ENCODE assay signal across 11 mouse cellular contexts in genomic region chr11:32538846-32539245, GRCm38 (mm10). TPM values are rescaled to one million over a fixed set of nuclear protein-coding genes. Genes with fewer than 3 reads are reported as not detected.
DNase-seq lines count a peak whose midpoint lies in the region; ATAC-seq and TF ChIP-seq lines count a peak whose summit lies in the region.
"Had no signal": no experiment of that assay in that cellular context is flagged by ENCODE, and none has a peak within 500 bp of the region (broad histone marks: within the 10 kb centered on the region; RNA-seq: fewer than 3 reads in every experiment).

No protein-coding gene starts in this region.

- TF ChIP-seq POLR2A in bone marrow, adult 2 months (IDR thresholded peaks at IDR 0.05; ENCODE audit: borderline replicate concordance, control insufficient read depth, low read depth, low read length), result no peak

- peak overlapping the region; percentile 7; the same call in 1 of the 2 replicates for H3K4me2 ChIP-seq in kidney, embryonic 15.5 days
- H3K4me2 ChIP-seq in midbrain, embryonic 15.5 days, result no peak overlapping the region

- WGBS in kidney, embryonic 15.5 days, result 71% methylated on average over 4 of the region's 4 CpGs
- 33% methylated on average over 4 of the region's 4 CpGs for WGBS in bone marrow, adult 2 months
- WGBS in midbrain, embryonic 15.5 days, result 90% methylated on average over 4 of the region's 4 CpGs

- ATAC-seq in kidney, embryonic 15.5 days (replicated peaks; ENCODE audit: low FRiP score), result no peak
- ATAC-seq in megakaryocyte, adult 5-6 weeks (ENCODE audit: poor library complexity, severe bottlenecking), result peak; percentile 3
- no peak for ATAC-seq in midbrain, embryonic 15.5 days (replicated peaks)

- no peak overlapping the region for H3K9ac ChIP-seq in kidney, embryonic 15.5 days
- no peak overlapping the region for H3K9ac ChIP-seq in midbrain, embryonic 15.5 days

- peak overlapping the region; percentile 75 for H3K27ac ChIP-seq in kidney, embryonic 15.5 days
- peak overlapping the region; percentile 76 for H3K27ac ChIP-seq in bone marrow, adult 2 months (ENCODE audit: control insufficient read depth, insufficient read depth, low read depth, low read length, poor library complexity)
- H3K27ac ChIP-seq in midbrain, embryonic 15.5 days, result no peak overlapping the region
- H3K27ac ChIP-seq: macrophage had no signal

- H3K27me3 ChIP-seq in kidney, embryonic 15.5 days, result 0 out of 2 replicates have a peak, but pooled peaks cover 4% of the 10 kb centered on the region
- 0 out of 2 replicates have a peak, but pooled peaks cover 9% of the 10 kb centered on the region for H3K27me3 ChIP-seq in midbrain, embryonic 15.5 days (replicated peaks)

- no peaks in the 10 kb centered on the region for H3K9me3 ChIP-seq in kidney, embryonic 15.5 days (replicated peaks)
- H3K9me3 ChIP-seq in midbrain, embryonic 15.5 days, result no peaks in the 10 kb centered on the region

- DNase-seq in cerebellum, adult 9-11 months, result peak; percentile 40
- DNase-seq in cerebellum, adult 8-10 months, result no peak
- DNase-seq in kidney, postnatal 10 days, result no peak
- no peak for DNase-seq in layer of hippocampus, adult 18-20 months (ENCODE audit: low spot score in 2 of 2)
- DNase-seq: thymus, postnatal 25 days had no signal

- no peak for TF ChIP-seq CTCF in bone marrow, adult 2 months (IDR thresholded peaks at IDR 0.05; ENCODE audit: control insufficient read depth, insufficient read depth, low read length)

- no peak overlapping the region for H3K4me3 ChIP-seq in kidney, embryonic 15.5 days (replicated peaks)
- H3K4me3 ChIP-seq in bone marrow, adult 2 months (replicated peaks; ENCODE audit: control insufficient read depth, low read depth, low read length), result no peak overlapping the region
- no peak overlapping the region for H3K4me3 ChIP-seq in midbrain, embryonic 15.5 days

- no peaks in the 10 kb centered on the region for H3K36me3 ChIP-seq in kidney, embryonic 15.5 days
- no peaks in the 10 kb centered on the region for H3K36me3 ChIP-seq in midbrain, embryonic 15.5 days (replicated peaks)

- peaks cover 65% of the 10 kb centered on the region for H3K4me1 ChIP-seq in kidney, embryonic 15.5 days
- peaks cover 30% of the 10 kb centered on the region for H3K4me1 ChIP-seq in bone marrow, adult 2 months (ENCODE audit: control insufficient read depth, insufficient read depth, low read length)
- H3K4me1 ChIP-seq in midbrain, embryonic 15.5 days, result peaks cover 5% of the 10 kb centered on the region

RNA-seq across cellular contexts. Expression of gene Stk10, which starts 5.7 kb away (rescaled TPM):
- polyA plus RNA-seq in kidney, embryonic 15.5 days (2015; fragmentation: Nextera tagmentation; extraction: Ambion mirVana), result 5.4 TPM in 2 replicates
- 17.6 and 23.9 TPM in 2 replicates for polyA plus RNA-seq in bone marrow, adult 2 months (2011; ENCODE audit: insufficient read depth, insufficient read length, low replicate concordance, missing spikeins)
- 88.8 and 98.5 TPM in 2 replicates for total RNA-seq in megakaryocyte, adult 5-6 weeks (2015)
- total RNA-seq in megakaryocyte, adult 5-6 weeks (2017), result 115 and 125 TPM in 2 replicates
- polyA plus RNA-seq in midbrain, embryonic 15.5 days (2015; fragmentation: Nextera tagmentation; extraction: Ambion mirVana), result 2.0 and 2.3 TPM in 2 replicates
- 1 to 10 TPM; 7.6 to 8.0 TPM for total RNA-seq in layer of hippocampus, adult 18-20 months (2021)

RNA-seq across cellular contexts. Expression of gene Efcab9, which starts 7.0 kb away (rescaled TPM):
- 0.42 TPM in 1 of 2 replicates, not detected in the other for polyA plus RNA-seq in kidney, embryonic 15.5 days (2015; fragmentation: Nextera tagmentation; extraction: Ambion mirVana)
- not detected in 2 replicates for polyA plus RNA-seq in bone marrow, adult 2 months (2011; ENCODE audit: insufficient read depth, insufficient read length, low replicate concordance, missing spikeins)
- 0.20 and 2.2 TPM in 2 replicates for total RNA-seq in megakaryocyte, adult 5-6 weeks (2015)
- 1.6 and 2.0 TPM in 2 replicates for total RNA-seq in megakaryocyte, adult 5-6 weeks (2017)
- polyA plus RNA-seq in midbrain, embryonic 15.5 days (2015; fragmentation: Nextera tagmentation; extraction: Ambion mirVana), result 0.46 TPM in 1 of 2 replicates, not detected in the other
- total RNA-seq in layer of hippocampus, adult 18-20 months (2021), result 1 to 10 TPM; 2.6 to 2.9 TPM
- total RNA-seq: heart, adult 8-10 months had no signal
- polyA plus RNA-seq: macrophage had no signal
